Mouse (Mus musculus) c-Kit-positive CD71-positive TER-119-negative erythroid progenitor cells, embryonic 14.5 days (primary cell): ENCODE measurements around the gene Serpine2.

ENCODE experiments used
- DNase-seq: peaks from one replicate; pipeline ENCODE4 v3.0.0-alpha.2; 2013; ENCODE audit warnings: low read depth

The Serpine2 gene

GRCm38 (mm10) chr1:79815446-79815845 is 45.5 kb downstream of the Serpine2 start:
- DNase-seq, result no peak

GRCm38 (mm10) chr1:79809447-79809846 is 51.5 kb downstream of the Serpine2 start:
- no peak for DNase-seq

- DNase-seq, result no peak
Observed at GRCm38 (mm10) chr1:79806865-79807264, 54.1 kb downstream of the Serpine2 start.

- no peak for DNase-seq
Observed at GRCm38 (mm10) chr1:79803614-79804013, 57.4 kb downstream of the Serpine2 start.

- no peak for DNase-seq
Observed at GRCm38 (mm10) chr1:79802858-79803427, 58.0 kb downstream of the Serpine2 start.

GRCm38 (mm10) chr1:79797084-79797483 is 63.9 kb downstream of the Serpine2 start:
- DNase-seq, result no peak

- no peak for DNase-seq
Observed at GRCm38 (mm10) chr1:79786267-79786927, 74.6 kb downstream of the Serpine2 start.

- no peak for DNase-seq
Observed at GRCm38 (mm10) chr1:79782433-79782832, 78.5 kb downstream of the Serpine2 start.

GRCm38 (mm10) chr1:79778011-79778410 is 83.0 kb downstream of the Serpine2 start:
- DNase-seq, result no peak

- DNase-seq, result peak; percentile 89
Observed at GRCm38 (mm10) chr1:79775927-79776458, 85.0 kb downstream of the Serpine2 start, which contains the start of the genes Mrpl44 and Wdfy1. TSS of gene Mrpl44 (plus strand) at chr1:79776018. TSS of gene Wdfy1 (minus strand) at chr1:79776143.

- DNase-seq, result no peak
Observed at GRCm38 (mm10) chr1:79774164-79774780, 86.7 kb downstream of the Serpine2 start.

- no peak for DNase-seq
Observed at GRCm38 (mm10) chr1:79768231-79768630, 92.7 kb downstream of the Serpine2 start.

- DNase-seq, result no peak
Observed at GRCm38 (mm10) chr1:79764483-79764882, 96.5 kb downstream of the Serpine2 start.

- no peak for DNase-seq
Observed at GRCm38 (mm10) chr1:79764031-79764430, 96.9 kb downstream of the Serpine2 start.

GRCm38 (mm10) chr1:79762282-79763250 is 98.4 kb downstream of the Serpine2 start:
- DNase-seq, result no peak

GRCm38 (mm10) chr1:79761917-79762271 is 99.1 kb downstream of the Serpine2 start:
- DNase-seq, result no peak

GRCm38 (mm10) chr1:79761106-79761916 is 99.7 kb downstream of the Serpine2 start:
- DNase-seq, result peak; percentile 71

GRCm38 (mm10) chr1:79760656-79761055 is 100.3 kb downstream of the Serpine2 start:
- no peak for DNase-seq

- DNase-seq, result no peak
Observed at GRCm38 (mm10) chr1:79759436-79759972, 101.5 kb downstream of the Serpine2 start.

GRCm38 (mm10) chr1:79759006-79759405 is 102.0 kb downstream of the Serpine2 start:
- DNase-seq, result no peak

- no peak for DNase-seq
Observed at GRCm38 (mm10) chr1:79757597-79757996, 103.4 kb downstream of the Serpine2 start.
